In genomic region chr5:35972739-35973138, GRCm38 (mm10) we compare ENCODE assay signal across 12 mouse cellular contexts.
A peak's percentile ranks its signal among the peaks of the same experiment; 100 is the strongest.
DNase-seq lines count a peak whose midpoint lies in the region; ATAC-seq and TF ChIP-seq lines count a peak whose summit lies in the region.
"Had no signal": no experiment of that assay in that cellular context is flagged by ENCODE, and none has a peak within 500 bp of the region (broad histone marks: within the 10 kb centered on the region; RNA-seq: fewer than 3 reads in every experiment).

No protein-coding gene starts in this region.

- H3K79me2 ChIP-seq in heart, adult 2 months (replicated peaks; ENCODE audit: control insufficient read depth, insufficient read depth, low read length): no peaks in the 10 kb centered on the region

- intact Hi-C loops in heart, adult 2 months (cut with DNase I): loop anchor here (1.0 to 10.0 kb wide), 3 partner anchors 102 to 378 kb away; no protein-coding TSS in a partner anchor

- peak; percentile 59 for ATAC-seq in kidney, embryonic 15.5 days (replicated peaks; ENCODE audit: low FRiP score)
- no peak for ATAC-seq in limb, embryonic 15.5 days (ENCODE audit: insufficient number of reproducible peaks, low FRiP score, low TSS enrichment, low read depth)

- peak; percentile 91 for DNase-seq in heart, adult 11 months
- no peak for DNase-seq in heart, adult 2 months
- no peak for DNase-seq in kidney, adult 18-20 months
- DNase-seq in 3T3-L1 (ENCODE audit: low read depth, low spot score): peak; percentile 43
- DNase-seq in adrenal gland, postnatal 25 days: no peak
- no peak for DNase-seq in spleen, postnatal 4 days (ENCODE audit: low spot score in 2 of 2)
- DNase-seq: B cell, adult 2 months; kidney, postnatal 36 days had no signal

- no peaks in the 10 kb centered on the region for H3K36me3 ChIP-seq in heart, adult 2 months (ENCODE audit: control insufficient read depth, insufficient read depth, low read length)
- peaks cover 55% of the 10 kb centered on the region for H3K36me3 ChIP-seq in kidney, embryonic 15.5 days
- H3K36me3 ChIP-seq in limb, embryonic 15.5 days: peaks cover 60% of the 10 kb centered on the region

- no peak for TF ChIP-seq POLR2A in heart, adult 2 months (IDR thresholded peaks at IDR 0.05; ENCODE audit: insufficient read depth, low read depth, low read length)

- no peak overlapping the region for H3K9ac ChIP-seq in heart, adult 2 months (ENCODE audit: low read depth, low read length)
- no peak overlapping the region for H3K9ac ChIP-seq in kidney, embryonic 15.5 days
- H3K9ac ChIP-seq in limb, embryonic 15.5 days: no peak overlapping the region
- H3K9ac ChIP-seq: hindbrain, embryonic 12.5 days had no signal

- no peak for TF ChIP-seq CTCF in heart, adult 2 months (IDR thresholded peaks at IDR 0.05)

- H3K4me3 ChIP-seq in heart, adult 2 months: no peak overlapping the region
- H3K4me3 ChIP-seq in kidney, embryonic 15.5 days (replicated peaks): no peak overlapping the region
- no peak overlapping the region for H3K4me3 ChIP-seq in limb, embryonic 15.5 days
- H3K4me3 ChIP-seq: hindbrain, embryonic 12.5 days; megakaryocyte, embryonic 14.5 days had no signal

- H3K4me2 ChIP-seq in kidney, embryonic 15.5 days: no peak overlapping the region
- H3K4me2 ChIP-seq in limb, embryonic 15.5 days: no peak overlapping the region
- H3K4me2 ChIP-seq: hindbrain, embryonic 12.5 days had no signal

- H3K27ac ChIP-seq in heart, adult 2 months: no peak overlapping the region; the same call in 1 of the 2 replicates
- peak overlapping the region; percentile 82 for H3K27ac ChIP-seq in kidney, embryonic 15.5 days
- H3K27ac ChIP-seq in limb, embryonic 15.5 days: peak overlapping the region; percentile 76; the same call in 1 of the 2 replicates
- H3K27ac ChIP-seq: hindbrain, embryonic 12.5 days had no signal

- 71% methylated on average over 7 of the region's 7 CpGs for WGBS in heart, adult 2 months
- 30% methylated on average over 7 of the region's 7 CpGs for WGBS in kidney, embryonic 15.5 days
- WGBS in limb, embryonic 15.5 days: 65% methylated on average over 7 of the region's 7 CpGs

- no peak for TF ChIP-seq EP300 in heart, adult 2 months (IDR thresholded peaks at IDR 0.05; ENCODE audit: insufficient read depth, low read depth, low read length)

- H3K4me1 ChIP-seq in heart, adult 2 months (ENCODE audit: control insufficient read depth, insufficient read depth, low read length): peaks cover 9% of the 10 kb centered on the region
- peaks cover 50% of the 10 kb centered on the region for H3K4me1 ChIP-seq in kidney, embryonic 15.5 days
- H3K4me1 ChIP-seq in limb, embryonic 15.5 days: peaks cover 37% of the 10 kb centered on the region

- no peaks in the 10 kb centered on the region for H3K9me3 ChIP-seq in kidney, embryonic 15.5 days (replicated peaks)
- H3K9me3 ChIP-seq in limb, embryonic 15.5 days: no peaks in the 10 kb centered on the region
- H3K9me3 ChIP-seq: hindbrain, embryonic 12.5 days; megakaryocyte, embryonic 14.5 days had no signal

- H3K27me3 ChIP-seq in heart, adult 2 months (ENCODE audit: control insufficient read depth, insufficient read depth, low read length): no peaks in the 10 kb centered on the region
- no peaks in the 10 kb centered on the region for H3K27me3 ChIP-seq in kidney, embryonic 15.5 days
- no peaks in the 10 kb centered on the region for H3K27me3 ChIP-seq in limb, embryonic 15.5 days
- H3K27me3 ChIP-seq: hindbrain, embryonic 12.5 days had no signal

Comparison
In these comparisons a context has a peak if more than half of its experiments do, and no peak if none do; other contexts are left out.
1. DNase-seq: peak in heart, adult 11 months (single experiment) and 3T3-L1 (single experiment); none in heart, adult 2 months (0 of 2), kidney, adult 18-20 months (single experiment), adrenal gland, postnatal 25 days (single experiment) and spleen, postnatal 4 days (0 of 2).